Comparison of ENCODE assay signal across 23 mouse cellular contexts in genomic region chr15:8854336-8854735, GRCm38 (mm10).
DNase-seq lines count a peak whose midpoint lies in the region; ATAC-seq and TF ChIP-seq lines count a peak whose summit lies in the region.
"Had no signal": no experiment of that assay in that cellular context is flagged by ENCODE, and none has a peak within 500 bp of the region (broad histone marks: within the 10 kb centered on the region; RNA-seq: fewer than 3 reads in every experiment).

No protein-coding gene starts in this region.

- no peaks in the 10 kb centered on the region for H3K36me3 ChIP-seq in kidney, embryonic 14.5 days (ENCODE audit: control insufficient read depth, insufficient read depth, low read length)
- H3K36me3 ChIP-seq in limb, embryonic 15.5 days: no peaks in the 10 kb centered on the region
- H3K36me3 ChIP-seq: embryonic facial prominence, embryonic 15.5 days; G1E; heart, embryonic 15.5 days; hindbrain, embryonic 12.5 days; intestine, embryonic 15.5 days; midbrain, embryonic 10.5 days had no signal

- H3K27ac ChIP-seq in kidney, embryonic 14.5 days (ENCODE audit: low read depth, low read length): no peak overlapping the region
- H3K27ac ChIP-seq in limb, embryonic 15.5 days: peak overlapping the region; percentile 59; the same call in 1 of the 2 replicates
- H3K27ac ChIP-seq: embryonic facial prominence, embryonic 15.5 days; heart, embryonic 15.5 days; hindbrain, embryonic 12.5 days; intestine, embryonic 15.5 days; left cerebral cortex, adult 2 months; midbrain, embryonic 10.5 days had no signal

- H3K4me3 ChIP-seq in kidney, embryonic 14.5 days (ENCODE audit: low read length): no peak overlapping the region
- H3K4me3 ChIP-seq in limb, embryonic 15.5 days: no peak overlapping the region
- H3K4me3 ChIP-seq: embryonic facial prominence, embryonic 15.5 days; heart, embryonic 15.5 days; hindbrain, embryonic 12.5 days; intestine, embryonic 15.5 days; left cerebral cortex, adult 2 months; midbrain, embryonic 10.5 days had no signal

- CTCF ChIA-PET in Patski (lab: Charles Lee): interaction anchor here (0.7 to 1.6 kb wide), 5 partner anchors 28 to 79 kb away, joined by 3 to 8 read pairs (median 4); no protein-coding TSS in a partner anchor

- peak; percentile 94 for ATAC-seq in kidney, embryonic 14.5 days (ENCODE audit: low FRiP score, low TSS enrichment)
- peak; percentile 98 for ATAC-seq in Patski
- peak; percentile 58; the same call in 1 of the 2 replicates for ATAC-seq in limb, embryonic 15.5 days (ENCODE audit: insufficient number of reproducible peaks, low FRiP score, low TSS enrichment, low read depth)
- ATAC-seq: CD4-positive, CD25-positive, alpha-beta regulatory T cell, adult 4 months; forebrain, embryonic 14.5 days; intestine, embryonic 15.5 days had no signal

- H3K9ac ChIP-seq in kidney, embryonic 14.5 days (ENCODE audit: low read depth, low read length): no peak overlapping the region
- H3K9ac ChIP-seq in limb, embryonic 15.5 days: no peak overlapping the region
- H3K9ac ChIP-seq: embryonic facial prominence, embryonic 15.5 days; heart, embryonic 15.5 days; hindbrain, embryonic 12.5 days; intestine, embryonic 15.5 days had no signal

- no peaks in the 10 kb centered on the region for H3K4me1 ChIP-seq in kidney, embryonic 14.5 days (ENCODE audit: control insufficient read depth, insufficient read depth, low read length)
- H3K4me1 ChIP-seq in limb, embryonic 15.5 days: peaks cover 7% of the 10 kb centered on the region
- H3K4me1 ChIP-seq: heart, embryonic 15.5 days; intestine, embryonic 15.5 days; midbrain, embryonic 10.5 days had no signal

- no peak for DNase-seq in kidney, postnatal 25 days
- peak; percentile 89 for DNase-seq in Patski (ENCODE audit: low read depth, low spot score)
- DNase-seq in fibroblast of lung, adult 2 months (ENCODE audit: low read depth): peak; percentile 63
- no peak for DNase-seq in ovary, postnatal 36 days (ENCODE audit: low spot score)
- DNase-seq in T-cell, adult 2 months (ENCODE audit: low spot score): no peak
- no peak for DNase-seq in gastrocnemius, postnatal 4 days (ENCODE audit: low spot score in 2 of 2)
- DNase-seq: adrenal gland, adult 8-10 months; cerebellum, adult 11-12 months; cerebellum, postnatal 25 days; heart, adult 11 months; lung, postnatal 14 days; thymus, postnatal 4 days had no signal

- no peaks in the 10 kb centered on the region for H3K27me3 ChIP-seq in kidney, embryonic 14.5 days (ENCODE audit: control insufficient read depth, insufficient read depth, low read length)
- H3K27me3 ChIP-seq in Patski: no peaks in the 10 kb centered on the region
- no peaks in the 10 kb centered on the region for H3K27me3 ChIP-seq in limb, embryonic 15.5 days
- H3K27me3 ChIP-seq: embryonic facial prominence, embryonic 15.5 days; heart, embryonic 15.5 days; hindbrain, embryonic 12.5 days; intestine, embryonic 15.5 days had no signal

- no peak overlapping the region for H3K4me2 ChIP-seq in kidney, embryonic 14.5 days (replicated peaks; ENCODE audit: low read depth, low read length)
- peak overlapping the region; percentile 10; the same call in 1 of the 2 replicates for H3K4me2 ChIP-seq in limb, embryonic 15.5 days
- H3K4me2 ChIP-seq: embryonic facial prominence, embryonic 15.5 days; heart, embryonic 15.5 days; hindbrain, embryonic 12.5 days; intestine, embryonic 15.5 days had no signal

- no peak for TF ChIP-seq CTCF in Patski (IDR thresholded peaks at IDR 0.05)

- POLR2A ChIA-PET in Patski (lab: Charles Lee): interaction anchor here (1.2 kb wide), 1 partner anchor 11 kb away, joined by 3 read pairs; no protein-coding TSS in a partner anchor

- in situ Hi-C loops in Patski (cut with MboI; ENCODE audit: low pct_unique_long_range_greater_than_20kb): no loop called here

- H3K9me3 ChIP-seq in kidney, embryonic 14.5 days (ENCODE audit: control insufficient read depth, low read length): no peaks in the 10 kb centered on the region
- H3K9me3 ChIP-seq in limb, embryonic 15.5 days: no peaks in the 10 kb centered on the region
- H3K9me3 ChIP-seq: embryonic facial prominence, embryonic 15.5 days; G1E; heart, embryonic 15.5 days; intestine, embryonic 15.5 days; midbrain, embryonic 10.5 days had no signal

- WGBS in kidney, embryonic 14.5 days: 36% methylated on average over 7 of the region's 7 CpGs
- WGBS in limb, embryonic 15.5 days: 33% methylated on average over 7 of the region's 7 CpGs

Comparison
In these comparisons a context has a peak if more than half of its experiments do, and no peak if none do; other contexts are left out.
1. DNase-seq: peak in Patski (single experiment) and fibroblast of lung, adult 2 months (single experiment); none in kidney, postnatal 25 days (0 of 2), ovary, postnatal 36 days (single experiment), T-cell, adult 2 months (single experiment) and gastrocnemius, postnatal 4 days (0 of 2).
2. Peak in every context shown above with its lines, with median percentiles within 50 percentile points of each other: ATAC-seq.